Mouse (Mus musculus): ENCODE data around the gene Cyld.
A peak's percentile ranks its signal among the peaks of the same experiment; 100 is the strongest.
"Not testable (repeated sequence)": the region's sequence is repeated elsewhere in the genome, so short reads cannot be mapped to it uniquely, and the experiment has no call there.

Cyld gene

GRCm38 (mm10) chr8:88689891-88690290 lies 6.9 kb upstream of the Cyld start:
- DNase-seq = no peak

GRCm38 (mm10) chr8:88691342-88691948 lies 5.4 kb upstream of the Cyld start:
- no peak for DNase-seq

GRCm38 (mm10) chr8:88691961-88692360 lies 4.9 kb upstream of the Cyld start:
- DNase-seq = no peak

- no peak for DNase-seq
These were observed 4.0 kb upstream of the Cyld start for GRCm38 (mm10) chr8:88692866-88693265.

GRCm38 (mm10) chr8:88693376-88693775 lies 3.5 kb upstream of the Cyld start:
- no peak for DNase-seq

GRCm38 (mm10) chr8:88694291-88694690 lies 2.5 kb upstream of the Cyld start:
- no peak for DNase-seq

- peak; percentile 17 for DNase-seq
These were observed 600 bp upstream of the Cyld start for GRCm38 (mm10) chr8:88696228-88696627.

- peak; percentile 35 for DNase-seq
These were observed 809 bp downstream of the Cyld start for GRCm38 (mm10) chr8:88697642-88698031.

GRCm38 (mm10) chr8:88698048-88698447 lies 1.2 kb downstream of the Cyld start:
- no peak for DNase-seq

GRCm38 (mm10) chr8:88701611-88702010 lies 4.8 kb downstream of the Cyld start:
- DNase-seq = no peak

GRCm38 (mm10) chr8:88702816-88703215 lies 6.0 kb downstream of the Cyld start:
- no peak for DNase-seq

GRCm38 (mm10) chr8:88723256-88723963 lies 26.6 kb downstream of the Cyld start:
- no peak for DNase-seq

- DNase-seq = peak; percentile 89
These were observed 58.5 kb downstream of the Cyld start for GRCm38 (mm10) chr8:88755175-88755791.

- DNase-seq = no peak
These were observed 65.2 kb downstream of the Cyld start for GRCm38 (mm10) chr8:88761980-88762379.

GRCm38 (mm10) chr8:88771241-88771640 lies 74.4 kb downstream of the Cyld start:
- no peak for DNase-seq

- no peak for DNase-seq
These were observed 77.9 kb downstream of the Cyld start for GRCm38 (mm10) chr8:88774593-88775297.

GRCm38 (mm10) chr8:88775298-88775646 lies 78.4 kb downstream of the Cyld start:
- DNase-seq = no peak

- DNase-seq = no peak
These were observed 83.3 kb downstream of the Cyld start for GRCm38 (mm10) chr8:88780142-88780541.

- DNase-seq = no peak
These were observed 84.5 kb downstream of the Cyld start for GRCm38 (mm10) chr8:88781283-88781682.

GRCm38 (mm10) chr8:88783722-88784121 lies 86.9 kb downstream of the Cyld start:
- no peak for DNase-seq

GRCm38 (mm10) chr8:88788335-88788734 lies 91.5 kb downstream of the Cyld start:
- DNase-seq = not testable (repeated sequence)

- no peak for DNase-seq
These were observed 96.0 kb downstream of the Cyld start for GRCm38 (mm10) chr8:88792691-88793323.

GRCm38 (mm10) chr8:88793324-88793722 lies 96.5 kb downstream of the Cyld start:
- DNase-seq = no peak

All from lung, postnatal 10 days (tissue).